Mouse (Mus musculus) lung, postnatal 4 days (tissue): ENCODE measurements around the gene Nfkb2.

Experiments
- DNase-seq, 2 experiments: peaks; one replicate each; pipeline ENCODE4 v3.0.0; 2021

Gene Nfkb2

DNA sequence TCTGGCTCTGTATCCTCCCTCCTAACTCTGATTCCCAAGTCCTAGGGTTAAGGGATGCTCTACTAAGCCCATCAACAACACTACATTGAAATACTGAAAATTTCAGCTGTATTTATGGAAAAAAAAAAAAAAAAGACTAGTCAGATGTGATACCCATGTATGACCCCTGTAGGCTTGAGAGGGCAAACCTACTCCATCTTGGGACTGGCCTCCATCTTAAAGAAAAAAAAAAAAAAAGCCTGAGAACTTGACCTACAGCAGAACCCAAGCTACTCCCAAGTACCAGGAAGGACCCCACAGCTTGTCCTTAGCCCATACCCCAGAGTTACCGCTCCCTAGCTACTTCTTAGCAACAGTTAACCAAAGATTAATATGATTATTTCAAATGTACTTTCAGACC lies 43.0 kb downstream of the Nfkb2 start:
- no peak for DNase-seq

DNA sequence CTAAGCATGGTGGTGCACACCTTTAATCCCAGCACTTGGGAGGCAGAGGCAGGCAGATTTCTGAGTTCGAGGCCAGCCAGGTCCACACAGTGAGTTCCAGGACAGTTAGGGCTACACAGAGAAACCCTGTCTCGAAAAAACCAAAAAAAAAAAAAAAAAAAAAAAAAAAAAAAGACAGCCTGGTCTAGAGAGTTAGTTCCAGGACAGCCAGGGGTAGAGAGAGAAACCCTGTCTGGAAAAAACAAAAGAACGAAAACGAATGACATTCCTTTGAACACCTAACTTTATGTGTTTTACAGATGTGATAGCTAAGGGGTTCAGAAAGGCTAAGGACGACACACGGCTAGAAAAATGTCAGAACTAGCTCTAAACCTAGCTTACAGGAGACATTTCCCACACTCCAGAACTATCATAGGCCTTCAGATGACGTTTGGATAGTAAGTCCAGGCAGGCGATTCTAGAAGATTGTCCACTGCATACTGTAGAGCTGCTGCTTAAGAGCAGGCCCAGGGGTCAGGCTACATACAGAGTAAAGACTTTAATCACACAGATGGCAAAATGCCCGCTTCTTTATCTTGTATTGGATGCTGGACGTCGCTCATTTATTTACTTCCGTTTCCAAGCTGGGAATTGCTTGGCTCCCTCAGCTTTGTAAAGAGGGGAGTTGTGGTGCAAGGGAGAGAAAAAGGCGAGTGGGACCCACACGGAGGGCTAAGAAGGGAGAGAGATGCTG lies 44.0 kb downstream of the Nfkb2 start:
- DNase-seq: peak in 1 of 2 experiments; percentile 19

DNA sequence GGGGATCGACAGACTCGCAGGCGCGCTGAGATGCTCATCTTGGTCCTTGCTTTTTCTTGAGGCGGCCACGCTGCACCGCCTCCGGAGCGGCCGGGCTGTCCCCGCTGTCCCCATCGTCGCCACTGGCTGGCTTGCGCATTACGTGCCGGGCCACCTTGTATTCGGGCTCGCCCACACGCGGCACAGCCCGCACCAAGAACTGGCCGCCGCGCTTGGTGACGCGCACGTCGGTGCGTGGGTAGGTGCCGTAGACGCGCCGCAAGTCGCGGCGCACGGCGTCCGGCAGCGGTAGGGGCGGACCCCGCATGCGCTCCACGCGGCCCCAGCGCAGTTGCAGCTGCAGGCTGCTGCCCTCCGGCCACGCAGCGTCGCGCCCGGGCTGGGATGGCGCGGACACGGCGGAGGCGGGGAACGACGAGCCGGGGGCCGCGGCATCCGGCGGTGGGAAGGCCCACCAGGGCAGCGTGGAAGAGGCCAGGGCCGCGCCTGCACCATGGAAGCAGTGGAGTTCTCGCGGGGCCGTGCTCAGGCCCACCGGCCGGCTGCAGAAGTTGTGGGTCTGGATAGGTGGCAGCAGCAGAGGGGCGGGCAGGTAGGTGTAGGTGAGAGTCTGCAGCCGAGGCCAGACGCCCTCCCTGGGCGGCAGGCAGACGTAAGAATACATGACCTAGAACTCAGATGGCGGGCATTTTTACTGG lies 44.8 kb downstream of the Nfkb2 start:
- DNase-seq: peak; percentile 82 to 88

DNA sequence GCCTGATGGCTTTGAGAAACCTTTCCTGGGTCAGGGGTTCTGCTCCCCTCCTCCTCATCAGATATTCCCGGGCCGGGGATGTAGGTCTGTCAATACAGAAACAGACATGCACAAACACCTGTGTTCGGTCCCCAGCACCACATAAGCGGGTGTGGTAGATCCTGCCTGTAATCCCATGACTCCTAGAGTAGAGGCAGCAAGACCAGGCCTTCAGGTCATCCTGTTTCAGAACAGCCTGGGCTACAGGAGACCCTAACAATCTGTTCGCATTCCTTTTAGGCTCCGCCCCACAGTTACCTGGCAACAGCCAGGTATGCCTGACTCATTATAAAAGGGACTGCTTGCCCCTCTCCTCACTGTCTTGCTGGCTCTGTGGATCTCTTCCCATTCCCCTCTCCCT lies 45.4 kb downstream of the Nfkb2 start:
- no peak for DNase-seq

DNA sequence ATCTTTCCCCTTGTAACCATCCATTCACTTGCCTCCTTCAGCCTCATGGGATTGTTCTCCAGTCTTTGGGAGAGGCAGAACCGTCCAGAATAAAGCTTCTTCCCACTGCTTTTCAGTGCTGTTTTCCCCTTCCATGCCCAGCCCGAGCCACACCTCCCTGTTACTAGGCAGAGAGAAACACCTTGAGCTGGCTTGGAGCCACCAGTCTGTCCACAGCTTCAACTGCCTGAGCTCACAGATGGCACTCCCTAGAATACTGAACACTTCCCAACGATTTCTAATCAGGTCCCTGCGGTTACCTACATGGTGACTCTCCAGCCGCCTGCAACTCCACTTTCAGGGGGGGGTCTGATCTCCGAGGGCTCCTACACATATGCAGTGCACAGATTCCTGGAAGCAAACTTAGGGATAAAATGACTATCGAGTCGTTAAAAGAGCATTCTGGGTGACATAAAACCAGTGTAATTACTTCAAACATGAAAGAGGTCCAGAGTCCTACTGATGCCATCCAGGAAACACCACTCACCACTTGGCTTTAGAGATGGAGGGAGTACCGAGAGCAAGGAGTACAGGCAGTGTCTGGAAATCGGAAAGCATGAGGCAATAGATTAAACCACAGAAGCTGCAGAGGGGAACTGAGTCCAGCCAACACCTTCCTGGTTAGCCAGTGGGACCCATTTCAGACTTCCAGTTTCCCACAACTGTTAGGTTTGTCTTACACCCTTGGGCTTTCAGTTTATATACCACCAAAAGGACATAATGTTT lies 46.2 kb downstream of the Nfkb2 start, which contains the start of gene 2310034G01Rik:
Gene 2310034G01Rik, minus strand, starts transcription at position 135 of the 765 bp plus-strand sequence.
- peak in 1 of 2 experiments; percentile 38 for DNase-seq

DNA sequence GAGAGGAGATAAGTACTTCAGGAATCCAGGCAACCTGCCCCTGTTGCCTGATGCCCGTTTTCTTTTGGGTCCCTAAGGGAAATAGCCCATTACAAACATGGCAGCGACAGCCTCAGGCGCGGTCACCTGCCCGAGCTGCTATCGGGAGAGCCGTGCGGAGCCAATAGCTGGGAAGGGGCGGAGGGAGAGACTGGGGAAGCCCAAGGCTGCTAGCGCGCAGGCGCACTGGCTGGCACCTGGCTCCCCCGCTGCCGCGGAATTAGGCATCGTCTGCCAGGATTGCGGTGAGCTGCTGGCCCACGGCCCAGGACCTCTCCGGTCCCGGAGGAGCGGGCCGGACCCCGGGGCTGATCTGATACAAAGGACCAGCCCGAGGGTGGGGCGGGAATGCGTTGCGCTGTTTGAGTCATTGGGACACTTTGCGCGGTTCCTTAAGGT lies 52.6 kb downstream of the Nfkb2 start:
- DNase-seq: peak; percentile 88 to 92

DNA sequence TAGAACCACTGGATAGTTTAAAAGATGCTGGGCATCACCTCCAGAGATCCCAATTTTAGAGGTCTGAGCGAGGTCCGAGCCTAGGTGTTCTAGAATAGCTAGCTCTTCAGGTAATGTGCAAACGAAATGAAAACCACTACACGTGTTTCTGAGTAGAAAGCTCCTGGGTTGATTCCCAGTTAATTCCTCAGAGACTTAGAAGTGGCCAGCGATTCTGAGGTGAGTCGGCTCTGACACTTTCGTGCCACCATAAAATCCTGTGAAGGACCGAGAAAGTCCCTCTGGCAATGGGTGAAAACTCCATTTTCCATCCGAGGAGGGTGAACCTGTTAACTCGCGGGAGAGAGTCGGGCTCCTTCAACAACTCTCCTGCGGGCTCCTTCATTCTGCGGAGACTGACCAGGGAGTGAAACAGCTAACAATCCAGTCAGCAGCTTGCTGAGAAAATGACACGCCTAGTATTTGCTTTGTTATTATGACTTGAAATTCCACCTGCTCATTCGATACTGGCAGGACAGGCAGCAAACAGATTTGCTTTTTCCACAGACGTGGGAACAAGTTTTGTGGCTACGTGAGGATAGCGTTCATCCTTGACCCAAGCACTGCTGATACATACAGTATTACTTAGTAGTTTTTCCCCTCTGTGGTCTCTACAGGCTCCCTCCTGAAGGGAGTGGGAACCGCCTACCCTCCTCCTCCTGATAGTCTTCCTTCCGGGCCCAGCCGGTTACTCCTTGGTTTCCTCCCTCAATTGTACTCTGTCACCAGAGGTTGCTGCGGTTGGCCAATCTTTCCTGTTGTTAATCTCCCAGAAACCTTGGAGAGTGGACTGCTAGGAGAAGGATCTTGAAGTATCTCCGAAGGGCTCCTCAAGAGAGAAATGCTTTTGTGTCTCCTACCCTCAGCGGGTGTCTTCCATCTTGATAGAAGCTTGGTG lies 53.5 kb downstream of the Nfkb2 start:
- DNase-seq: peak; percentile 47 to 56

DNA sequence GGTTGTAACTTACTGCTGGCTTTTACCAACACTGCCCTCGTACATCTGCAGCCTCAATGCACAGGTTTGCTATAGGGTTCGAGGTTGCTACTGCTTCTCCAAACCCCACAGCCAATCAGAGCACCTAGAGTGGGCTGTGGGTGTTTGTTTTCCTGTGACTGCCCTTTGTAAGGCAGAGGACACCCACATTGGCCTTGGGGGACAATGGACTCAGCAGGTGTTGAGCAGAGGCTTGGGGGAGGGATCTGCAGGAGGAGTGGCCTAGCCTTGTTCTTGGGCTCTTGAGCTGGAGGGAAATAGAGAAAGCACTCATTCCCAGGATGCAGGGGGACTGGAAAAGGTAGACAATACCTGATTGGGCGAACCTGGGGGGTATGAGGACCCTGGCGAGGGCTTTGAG lies 54.3 kb downstream of the Nfkb2 start:
- no peak for DNase-seq
